Mouse (Mus musculus) induced T-regulatory cell, adult 2 months (primary cell): ENCODE results near the gene Focad.

Experiments
- DNase-seq: peaks from one replicate; pipeline ENCODE4 v3.0.0-alpha.2; 2012; ENCODE audit warnings: low read depth

Focad gene

GRCm38 (mm10) chr4:88400302-88400991, 306.0 kb downstream of the Focad start:
- DNase-seq = no peak

GRCm38 (mm10) chr4:88400992-88401313, 306.5 kb downstream of the Focad start:
- DNase-seq = no peak

DNA sequence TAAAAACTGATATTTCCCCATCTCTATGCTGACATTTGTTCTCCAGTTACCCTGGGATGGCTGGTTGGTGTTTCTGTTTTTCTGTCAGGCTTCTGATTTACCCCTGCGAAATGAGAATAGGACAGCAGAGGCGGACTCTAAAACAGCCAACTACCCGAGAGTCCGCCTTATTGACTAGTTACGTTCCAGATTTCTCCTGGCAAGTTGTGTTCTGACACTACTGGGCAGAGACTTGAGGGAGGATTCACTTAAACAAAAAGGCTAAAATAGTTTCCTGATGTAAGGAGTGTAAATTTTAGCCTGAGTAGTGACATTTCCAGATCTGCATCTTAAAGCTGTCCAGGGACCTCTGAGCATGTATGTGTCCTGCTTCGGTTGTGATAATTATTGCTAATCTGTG, 308.5 kb downstream of the Focad start:
- DNase-seq = no peak

DNA sequence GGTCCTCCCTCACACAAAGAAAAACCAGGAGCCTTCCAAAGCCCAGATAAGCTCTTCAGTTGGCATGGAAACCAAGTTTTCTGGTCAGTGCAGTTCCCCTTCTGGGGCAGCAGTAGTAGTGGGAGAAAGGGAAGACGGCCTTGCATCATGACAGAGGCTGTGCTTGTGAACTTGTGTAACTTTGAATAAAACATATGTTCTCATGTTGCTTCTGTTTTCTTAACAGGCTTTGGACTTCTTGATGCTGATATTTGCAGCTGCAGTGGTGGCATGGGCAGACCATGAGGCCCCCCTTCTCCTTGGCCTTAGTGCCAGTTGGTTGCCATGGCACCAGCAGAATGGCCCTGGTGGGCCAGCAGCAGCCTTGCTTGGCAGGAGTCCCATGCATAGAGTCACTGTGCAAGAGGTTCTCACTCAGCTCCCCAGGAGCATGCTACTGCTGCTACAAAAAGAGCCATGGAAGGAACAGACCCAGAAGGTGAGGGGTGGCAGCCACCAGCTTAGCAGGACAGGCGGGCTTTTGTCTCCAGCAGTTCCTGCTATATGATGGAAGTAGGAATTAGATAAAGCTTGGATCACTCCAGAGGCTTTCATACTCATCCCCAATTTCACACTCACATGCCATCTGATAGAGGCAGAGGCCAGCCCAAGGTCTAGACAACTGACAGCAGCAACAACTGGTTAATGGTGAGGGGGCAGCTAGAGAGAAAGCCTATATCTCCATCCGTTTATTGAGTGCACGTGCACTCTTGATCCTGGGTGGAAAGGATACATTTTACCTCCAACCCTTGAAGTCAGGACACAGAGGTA, 312.7 kb downstream of the Focad start:
- no peak for DNase-seq

- DNase-seq = no peak
Observed at GRCm38 (mm10) chr4:88409279-88409678, 314.9 kb downstream of the Focad start.

GRCm38 (mm10) chr4:88412331-88412730, 317.9 kb downstream of the Focad start:
- DNase-seq = no peak

GRCm38 (mm10) chr4:88415017-88415416, 320.6 kb downstream of the Focad start:
- no peak for DNase-seq

DNA sequence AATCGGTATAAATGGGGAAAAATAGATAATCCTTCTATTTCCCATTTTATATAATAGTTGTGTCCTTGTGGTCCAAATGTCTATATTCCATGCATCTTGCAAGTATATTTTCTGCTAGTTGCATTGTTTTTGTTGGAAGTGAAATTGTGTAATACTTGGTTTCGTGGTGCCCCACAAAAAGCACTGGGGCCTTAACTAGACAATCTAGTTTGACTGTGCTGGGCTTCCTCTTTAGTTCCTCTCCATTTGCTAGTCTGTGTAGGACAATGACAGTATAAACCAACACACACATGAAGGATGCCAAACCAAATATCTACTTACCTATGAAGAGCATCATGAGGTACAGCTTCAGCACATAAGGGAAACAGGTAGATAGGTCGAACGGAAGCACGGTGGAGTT, 324.9 kb downstream of the Focad start:
- no peak for DNase-seq

GRCm38 (mm10) chr4:88424563-88424962, 330.1 kb downstream of the Focad start:
- DNase-seq = no peak

- no peak for DNase-seq
Observed at GRCm38 (mm10) chr4:88427630-88428239, 333.3 kb downstream of the Focad start.

- DNase-seq = no peak
Observed at GRCm38 (mm10) chr4:88432412-88433024, 338.1 kb downstream of the Focad start.

DNA sequence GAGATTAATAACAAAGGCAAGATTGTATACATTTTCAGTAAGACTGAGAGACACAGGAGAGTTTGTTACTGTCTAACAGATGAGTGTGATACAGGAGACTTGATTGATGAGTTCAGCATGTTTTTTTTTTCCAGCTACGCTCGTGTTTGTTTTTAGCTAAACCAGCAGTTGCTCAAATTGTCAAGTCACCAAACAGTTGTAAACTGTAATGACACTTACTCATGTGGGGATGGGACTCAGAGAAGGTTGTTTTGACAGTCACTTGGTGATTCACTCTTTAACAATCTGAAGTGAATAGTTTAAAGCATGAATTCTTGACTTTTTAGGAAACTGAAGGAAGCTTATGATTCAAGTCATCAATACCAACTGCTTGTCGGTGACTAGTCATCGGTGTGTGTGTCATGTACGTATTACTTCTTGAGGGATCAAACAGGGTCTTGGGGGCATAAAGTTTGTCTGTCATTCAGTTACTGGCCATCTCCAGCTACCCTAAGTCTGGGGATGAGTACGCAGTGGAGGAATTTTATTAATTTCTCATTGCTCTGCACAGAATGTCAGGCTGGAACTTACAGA, 342.2 kb downstream of the Focad start:
- DNase-seq = no peak

GRCm38 (mm10) chr4:88437166-88437565, 342.7 kb downstream of the Focad start:
- no peak for DNase-seq

DNA sequence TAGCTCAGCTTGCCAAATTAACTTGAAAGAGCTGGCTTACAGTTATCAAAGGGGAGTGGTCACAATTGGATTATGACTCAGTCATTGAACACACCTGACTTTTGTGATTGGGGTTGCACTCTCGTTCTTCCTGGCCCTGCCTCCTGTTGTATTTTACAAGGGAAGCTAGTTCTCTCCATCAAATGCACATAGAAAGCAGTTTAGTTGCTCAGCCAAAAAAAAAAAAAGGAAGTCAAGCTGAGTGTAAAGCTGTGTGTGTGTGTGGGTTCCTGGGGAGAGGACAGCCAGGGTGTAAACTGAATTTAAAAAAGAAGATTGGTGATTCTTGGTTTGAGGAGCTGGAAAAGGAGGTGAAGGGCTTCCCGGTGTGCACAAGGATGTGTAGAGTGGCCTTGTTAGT, 343.5 kb downstream of the Focad start:
- DNase-seq = no peak

GRCm38 (mm10) chr4:88438326-88438989, 344.0 kb downstream of the Focad start, which contains the start of gene Hacd4:
Gene Hacd4, minus strand, starts transcription at chr4:88438928.
- DNase-seq = no peak

DNA sequence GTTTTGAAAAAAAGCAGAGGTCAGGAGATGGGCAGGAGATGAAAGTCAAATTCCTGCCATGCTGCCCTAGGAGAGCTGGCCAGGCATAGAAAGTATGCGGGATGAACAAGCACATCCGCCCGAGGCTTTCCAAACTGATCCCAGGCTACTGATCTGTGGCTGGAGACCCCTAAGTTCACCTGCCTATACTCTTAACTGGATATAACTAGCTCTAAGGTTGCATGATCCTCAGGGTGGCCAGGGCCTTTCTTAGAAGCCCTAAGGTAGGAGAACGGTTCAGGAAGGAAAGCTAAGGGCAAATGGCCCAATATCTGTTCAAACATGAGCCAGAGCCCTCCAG, 344.5 kb downstream of the Focad start:
- no peak for DNase-seq

GRCm38 (mm10) chr4:88439669-88440123, 345.3 kb downstream of the Focad start:
- no peak for DNase-seq

GRCm38 (mm10) chr4:88440814-88441213, 346.4 kb downstream of the Focad start:
- no peak for DNase-seq

GRCm38 (mm10) chr4:88448976-88449375, 354.5 kb downstream of the Focad start:
- DNase-seq = no peak

DNA sequence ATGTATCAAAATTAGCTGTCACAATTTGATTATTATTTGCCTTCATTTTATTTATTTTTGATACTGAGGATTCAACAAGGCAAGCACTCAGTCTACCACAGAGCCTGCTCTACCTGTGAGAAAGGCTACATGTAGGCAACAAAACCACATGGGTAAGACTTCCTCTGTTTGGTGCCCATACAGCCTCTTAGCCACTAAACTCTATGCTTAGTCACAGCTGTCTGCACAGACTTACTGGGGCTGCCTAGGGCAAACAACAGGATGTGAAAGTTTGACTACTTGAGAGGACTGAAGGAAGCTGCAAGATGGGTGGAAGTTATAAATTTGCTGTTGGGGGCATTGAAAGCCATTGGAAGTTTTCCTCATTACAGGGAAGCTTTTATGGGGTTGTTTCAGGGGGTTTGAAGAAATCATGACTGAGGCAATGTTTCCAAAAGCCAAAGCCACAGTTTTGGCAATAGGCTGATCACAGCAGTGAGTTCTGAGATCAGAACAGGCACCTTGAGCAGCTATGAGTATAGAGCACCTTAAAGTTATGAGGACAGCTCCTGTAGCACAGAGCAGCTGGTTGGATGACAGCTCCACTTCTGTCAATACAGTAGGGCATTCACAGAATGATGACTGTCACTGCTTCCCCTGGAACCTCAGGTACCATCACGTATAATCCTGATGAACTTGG, 355.8 kb downstream of the Focad start:
- DNase-seq = peak; percentile 35

DNA sequence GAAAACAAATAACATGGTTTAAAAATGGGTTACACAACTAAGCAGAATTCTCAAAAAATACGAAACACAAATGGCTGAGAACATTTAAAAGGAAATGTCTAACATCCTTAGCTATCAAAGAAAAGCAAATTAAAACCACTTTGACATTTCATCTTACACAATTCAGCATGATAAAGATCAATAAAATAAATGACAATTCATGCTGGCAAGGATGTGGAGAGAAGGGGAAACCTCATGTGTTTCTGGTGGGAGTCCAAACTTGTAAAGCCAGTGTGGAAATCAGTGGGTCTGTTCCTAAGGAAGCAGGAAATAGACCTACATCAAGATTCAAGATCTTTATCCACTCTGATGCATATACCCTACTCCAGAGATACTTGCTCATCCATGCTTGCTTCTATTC, 363.7 kb downstream of the Focad start:
- no peak for DNase-seq
